Mouse (Mus musculus): ENCODE results near the gene Inf2. TPM values are rescaled to one million over a fixed set of nuclear protein-coding genes. Genes with fewer than 3 reads are reported as not detected.

The Inf2 gene
- total and polyA plus RNA-seq, 2 experiments from 2014 or later, result 1.1 to 10.8 TPM

GRCm38 (mm10) chr12:112543941-112544340 lies 44.6 kb upstream of the Inf2 start:
- 68% methylated on average over 9 of the region's 9 CpGs for WGBS

GRCm38 (mm10) chr12:112544946-112545701 lies 43.5 kb upstream of the Inf2 start:
- DNase-seq (no peak), ATAC-seq (no peak)
- Histone ChIP-seq H3K36me3 (ENCODE audit: insufficient read depth) (no peaks in the 10 kb centered on the region), H3K27ac (ENCODE audit: low read depth, low read length) (no peak overlapping the region), H3K4me1 (ENCODE audit: insufficient read depth) (peaks cover 22% of the 10 kb centered on the region), H3K4me2 (ENCODE audit: low read depth) (no peak overlapping the region), H3K4me3 (ENCODE audit: low read depth, low read length) (no peak overlapping the region), H3K27me3 (ENCODE audit: insufficient read depth, low read length) (no peaks in the 10 kb centered on the region), H3K9me3 (ENCODE audit: low read length) (no peaks in the 10 kb centered on the region), H3K9ac (no peak overlapping the region)
- 34% methylated on average over 12 of the region's 12 CpGs for WGBS
- no peak for TF ChIP-seq CTCF (IDR thresholded peaks at IDR 0.05; ENCODE audit: low read depth)

More at GRCm38 (mm10) chr12:112543941-112544340, 44.6 kb upstream of the Inf2 start:
- DNase-seq (no peak), ATAC-seq (no peak)
- Histone ChIP-seq H3K27ac (ENCODE audit: low read depth, low read length) (no peak overlapping the region), H3K4me2 (ENCODE audit: low read depth) (no peak overlapping the region), H3K4me3 (ENCODE audit: low read depth, low read length) (no peak overlapping the region), H3K9ac (no peak overlapping the region), H3K36me3 (ENCODE audit: insufficient read depth) (no peaks in the 10 kb centered on the region), H3K27me3 (ENCODE audit: insufficient read depth, low read length) (no peaks in the 10 kb centered on the region), H3K4me1 (ENCODE audit: insufficient read depth) (peaks cover 22% of the 10 kb centered on the region), H3K9me3 (ENCODE audit: low read length) (no peaks in the 10 kb centered on the region)
- TF ChIP-seq CTCF (IDR thresholded peaks at IDR 0.05; ENCODE audit: low read depth), result no peak

GRCm38 (mm10) chr12:112546110-112546509 lies 42.5 kb upstream of the Inf2 start:
- Histone ChIP-seq H3K4me3 (ENCODE audit: low read depth, low read length) (no peak overlapping the region), H3K27me3 (ENCODE audit: insufficient read depth, low read length) (no peaks in the 10 kb centered on the region), H3K9ac (no peak overlapping the region), H3K36me3 (ENCODE audit: insufficient read depth) (no peaks in the 10 kb centered on the region), H3K4me1 (ENCODE audit: insufficient read depth) (peaks cover 17% of the 10 kb centered on the region), H3K4me2 (ENCODE audit: low read depth) (no peak overlapping the region), H3K9me3 (ENCODE audit: low read length) (no peaks in the 10 kb centered on the region), H3K27ac (ENCODE audit: low read depth, low read length) (no peak overlapping the region)
- ATAC-seq, result no peak
- TF ChIP-seq CTCF (IDR thresholded peaks at IDR 0.05; ENCODE audit: low read depth), result no peak
- 87% methylated on average over 8 of the region's 8 CpGs for WGBS
- no peak for DNase-seq

- Histone ChIP-seq H3K9me3 (ENCODE audit: low read length) (no peaks in the 10 kb centered on the region), H3K36me3 (ENCODE audit: insufficient read depth) (no peaks in the 10 kb centered on the region), H3K4me1 (ENCODE audit: insufficient read depth) (no peaks in the 10 kb centered on the region), H3K9ac (no peak overlapping the region), H3K4me3 (ENCODE audit: low read depth, low read length) (no peak overlapping the region), H3K27me3 (ENCODE audit: insufficient read depth, low read length) (no peaks in the 10 kb centered on the region), H3K27ac (ENCODE audit: low read depth, low read length) (no peak overlapping the region), H3K4me2 (ENCODE audit: low read depth) (no peak overlapping the region)
- 98% methylated on average over 1 of the region's 1 CpGs for WGBS
- no peak; the same call in 1 of the 2 replicates for TF ChIP-seq CTCF (IDR thresholded peaks at IDR 0.05; ENCODE audit: low read depth)
- DNase-seq (no peak), ATAC-seq (no peak)
These were observed 39.3 kb upstream of the Inf2 start for GRCm38 (mm10) chr12:112549287-112549686.

- H3K9ac ChIP-seq, result no peak overlapping the region
- no peak overlapping the region for H3K4me2 ChIP-seq (ENCODE audit: low read depth)
- DNase-seq (peak; percentile 88), ATAC-seq (peak; percentile 85)
- H3K4me3 ChIP-seq (ENCODE audit: low read depth, low read length), result no peak overlapping the region
- no peaks in the 10 kb centered on the region for H3K4me1 ChIP-seq (ENCODE audit: insufficient read depth)
- 6% methylated on average over 13 of the region's 13 CpGs for WGBS
- no peak overlapping the region for H3K27ac ChIP-seq (ENCODE audit: low read depth, low read length)
- peak; percentile 100 for TF ChIP-seq CTCF (IDR thresholded peaks at IDR 0.05; ENCODE audit: low read depth)
- H3K27me3 ChIP-seq (ENCODE audit: insufficient read depth, low read length), result no peaks in the 10 kb centered on the region
- H3K9me3 ChIP-seq (ENCODE audit: low read length), result no peaks in the 10 kb centered on the region
- no peaks in the 10 kb centered on the region for H3K36me3 ChIP-seq (ENCODE audit: insufficient read depth)
These were observed 36.7 kb upstream of the Inf2 start for GRCm38 (mm10) chr12:112551861-112552375.

- no peak overlapping the region for H3K27ac ChIP-seq (ENCODE audit: low read depth, low read length)
- H3K36me3 ChIP-seq (ENCODE audit: insufficient read depth), result no peaks in the 10 kb centered on the region
- WGBS, result 67% methylated on average over 5 of the region's 5 CpGs
- no peak overlapping the region for H3K9ac ChIP-seq
- no peak for TF ChIP-seq CTCF (IDR thresholded peaks at IDR 0.05; ENCODE audit: low read depth)
- H3K4me3 ChIP-seq (ENCODE audit: low read depth, low read length), result no peak overlapping the region
- H3K27me3 ChIP-seq (ENCODE audit: insufficient read depth, low read length), result no peaks in the 10 kb centered on the region
- H3K9me3 ChIP-seq (ENCODE audit: low read length), result no peaks in the 10 kb centered on the region
- ATAC-seq (0 out of 2 replicates have a peak, but pooled peaks have one; percentile 14), DNase-seq (no peak)
- no peak overlapping the region for H3K4me2 ChIP-seq (ENCODE audit: low read depth)
- H3K4me1 ChIP-seq (ENCODE audit: insufficient read depth), result no peaks in the 10 kb centered on the region
These were observed 36.1 kb upstream of the Inf2 start for GRCm38 (mm10) chr12:112552520-112552919.

GRCm38 (mm10) chr12:112554900-112555299 lies 33.7 kb upstream of the Inf2 start:
- H3K27ac ChIP-seq (ENCODE audit: low read depth, low read length), result no peak overlapping the region
- H3K36me3 ChIP-seq (ENCODE audit: insufficient read depth), result no peaks in the 10 kb centered on the region
- H3K4me2 ChIP-seq (ENCODE audit: low read depth), result no peak overlapping the region
- H3K4me3 ChIP-seq (ENCODE audit: low read depth, low read length), result no peak overlapping the region
- no peak for DNase-seq
- H3K27me3 ChIP-seq (ENCODE audit: insufficient read depth, low read length), result no peaks in the 10 kb centered on the region
- ATAC-seq, result no peak
- no peaks in the 10 kb centered on the region for H3K4me1 ChIP-seq (ENCODE audit: insufficient read depth)
- H3K9me3 ChIP-seq (ENCODE audit: low read length), result no peaks in the 10 kb centered on the region
- WGBS, result 26% methylated on average over 12 of the region's 12 CpGs
- H3K9ac ChIP-seq, result no peak overlapping the region
- no peak for TF ChIP-seq CTCF (IDR thresholded peaks at IDR 0.05; ENCODE audit: low read depth)
